Mouse (Mus musculus): ENCODE results near the gene A630076J17Rik. TPM values are rescaled to one million over a fixed set of nuclear protein-coding genes. Genes with fewer than 3 reads are reported as not detected.
A peak's percentile ranks its signal among the peaks of the same experiment; 100 is the strongest.

The A630076J17Rik gene
- total and polyA plus RNA-seq, 3 experiments = not detected

DNA sequence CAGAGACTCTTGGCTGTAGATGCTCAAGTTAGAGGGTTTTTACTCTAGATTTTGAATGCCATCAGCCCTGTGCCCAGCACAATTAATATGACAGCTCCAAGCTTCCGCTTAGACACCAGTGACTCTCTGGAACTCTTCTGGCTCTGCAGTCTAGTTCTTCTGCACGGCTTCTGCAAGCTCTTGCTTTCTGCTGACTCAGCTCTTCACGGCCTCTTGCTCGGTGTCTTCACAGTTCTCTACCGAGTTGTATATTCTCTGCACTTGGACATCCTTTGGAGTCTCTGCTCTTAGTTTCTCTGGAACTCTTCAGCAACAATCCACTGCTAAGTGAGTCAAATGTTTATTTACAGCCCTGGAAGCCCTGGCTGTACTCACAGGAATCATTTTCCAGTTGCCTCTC, 23.5 kb downstream of the A630076J17Rik start:
- no peak for DNase-seq (ENCODE audit: low read depth, low spot score)
- Histone ChIP-seq H3K4me1 (ENCODE audit: control insufficient read depth in 1 of 2, insufficient read depth in 2 of 2, low read length in 2 of 2) (no peaks in the 10 kb centered on the region), H3K27ac (ENCODE audit: control insufficient read depth, low read depth, low read length) (no peak overlapping the region), H3K9me3 (replicated peaks; ENCODE audit: insufficient read depth, low read length) (no peaks in the 10 kb centered on the region), H3K9ac (ENCODE audit: control insufficient read depth, low read depth, low read length, poor library complexity, severe bottlenecking) (no peak overlapping the region), H3K27me3 (ENCODE audit: control insufficient read depth in 1 of 2, insufficient read depth in 2 of 2, low read length in 2 of 2) (peaks cover 9 to 10% of the 10 kb centered on the region in 2 experiments), H3K36me3 (ENCODE audit: control insufficient read depth in 1 of 2, insufficient read depth in 2 of 2, low read length in 2 of 2) (no peaks in the 10 kb centered on the region), H3K4me3 (ENCODE audit: control insufficient read depth in 1 of 2, insufficient read depth in 1 of 2, low read depth in 2 of 2, low read length in 2 of 2) (no peak overlapping the region), H3K79me2 (ENCODE audit: control insufficient read depth, insufficient read depth, low read length, poor library complexity) (no peaks in the 10 kb centered on the region)
- peak; percentile 82 for TF ChIP-seq MAFK (IDR thresholded peaks at IDR 0.05; ENCODE audit: borderline replicate concordance, low read depth, low read length)
- no peak for TF ChIP-seq HCFC1 (IDR thresholded peaks at IDR 0.05; ENCODE audit: low read depth, low read length)

DNA sequence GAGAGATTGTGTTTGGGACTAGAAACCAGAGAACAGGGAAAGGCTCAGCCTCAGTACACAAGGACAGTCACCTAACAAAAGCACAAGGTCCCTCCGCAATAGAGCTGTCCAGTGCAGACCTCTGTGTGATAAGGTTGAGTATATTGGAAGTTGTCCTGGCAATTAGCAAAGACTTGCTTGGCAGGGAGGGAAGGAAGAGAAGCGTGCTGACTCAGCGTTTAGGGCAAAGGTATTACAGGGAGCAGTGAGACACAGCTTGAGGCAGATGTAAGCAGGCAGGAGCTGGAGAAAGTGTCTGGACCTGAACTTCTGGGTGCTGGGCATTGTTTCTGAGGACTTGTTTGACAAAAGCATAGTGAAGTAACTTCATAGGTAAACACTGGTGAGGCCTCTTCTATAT, 25.6 kb downstream of the A630076J17Rik start:
- Histone ChIP-seq H3K79me2 (ENCODE audit: control insufficient read depth, insufficient read depth, low read length, poor library complexity) (no peaks in the 10 kb centered on the region), H3K9me3 (replicated peaks; ENCODE audit: insufficient read depth, low read length) (no peaks in the 10 kb centered on the region), H3K4me3 (ENCODE audit: control insufficient read depth in 1 of 2, insufficient read depth in 1 of 2, low read depth in 2 of 2, low read length in 2 of 2) (no peak overlapping the region), H3K4me1 (ENCODE audit: control insufficient read depth in 1 of 2, insufficient read depth in 2 of 2, low read length in 2 of 2) (no peaks in the 10 kb centered on the region), H3K9ac (ENCODE audit: control insufficient read depth, low read depth, low read length, poor library complexity, severe bottlenecking) (no peak overlapping the region), H3K36me3 (ENCODE audit: control insufficient read depth in 1 of 2, insufficient read depth in 2 of 2, low read length in 2 of 2) (no peaks in the 10 kb centered on the region), H3K27ac (ENCODE audit: control insufficient read depth, low read depth, low read length) (no peak overlapping the region), H3K27me3 (ENCODE audit: control insufficient read depth in 1 of 2, insufficient read depth in 2 of 2, low read length in 2 of 2) (peaks cover 13 to 15% of the 10 kb centered on the region in 2 experiments)
- no peak for DNase-seq (ENCODE audit: low read depth, low spot score)
- TF ChIP-seq MEF2A (IDR thresholded peaks at IDR 0.05; ENCODE audit: extremely low read depth, insufficient replicate concordance, low read depth, low read length, poor library complexity, severe bottlenecking) (no peak), SMC3 (IDR thresholded peaks at IDR 0.05; ENCODE audit: low read depth, low read length) (no peak), MAFK (IDR thresholded peaks at IDR 0.05; ENCODE audit: borderline replicate concordance, low read depth, low read length) (peak; percentile 80)

DNA sequence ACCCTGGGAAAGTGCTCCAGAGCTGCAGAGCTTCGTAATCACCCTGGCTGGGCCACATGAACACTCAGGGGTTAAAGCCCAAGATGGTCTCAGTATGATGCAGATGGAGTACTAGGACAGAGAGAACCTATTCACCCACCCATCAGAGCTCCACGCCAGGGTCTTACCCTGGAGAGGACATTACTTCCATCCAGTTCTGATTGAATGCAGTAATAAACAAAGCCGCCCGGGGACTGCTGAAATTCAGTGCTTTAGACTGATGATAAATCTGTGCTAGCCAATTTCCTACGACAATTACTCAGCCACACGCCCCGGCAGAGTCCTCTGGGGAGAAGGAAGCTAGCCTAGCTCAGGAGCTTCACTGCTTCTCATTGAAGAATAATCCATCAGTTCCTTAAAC, 26.3 kb downstream of the A630076J17Rik start:
- no peaks in the 10 kb centered on the region for H3K9me3 ChIP-seq (replicated peaks; ENCODE audit: insufficient read depth, low read length)
- no peak overlapping the region for H3K27ac ChIP-seq (ENCODE audit: control insufficient read depth, low read depth, low read length)
- no peak for TF ChIP-seq KAT2A (conservative IDR thresholded peaks at IDR 0.05; ENCODE audit: low read depth, low read length)
- TF ChIP-seq RAD21 (IDR thresholded peaks at IDR 0.05; ENCODE audit: low read depth, low read length) = no peak
- TF ChIP-seq ZKSCAN1 (IDR thresholded peaks at IDR 0.05; ENCODE audit: low read depth, low read length) = no peak
- no peak for TF ChIP-seq UBTF (IDR thresholded peaks at IDR 0.05; ENCODE audit: borderline replicate concordance, insufficient read depth, low read depth, low read length)
- TF ChIP-seq MAX (IDR thresholded peaks at IDR 0.05; ENCODE audit: low read length) = no peak
- no peak for TF ChIP-seq E2F4 (IDR thresholded peaks at IDR 0.05; ENCODE audit: borderline replicate concordance, low read depth, low read length)
- TF ChIP-seq MAFK (IDR thresholded peaks at IDR 0.05; ENCODE audit: borderline replicate concordance, low read depth, low read length) = no peak
- no peak for TF ChIP-seq ELF1 (IDR thresholded peaks at IDR 0.05; ENCODE audit: low read depth, low read length)
- no peak for TF ChIP-seq POLR2A (IDR thresholded peaks at IDR 0.05; ENCODE audit: control insufficient read depth in 1 of 2, insufficient read depth in 1 of 2, low read depth in 1 of 2, low read length in 2 of 2, poor library complexity in 1 of 2)
- TF ChIP-seq ZMIZ1 (IDR thresholded peaks at IDR 0.05; ENCODE audit: low read depth, low read length) = no peak
- no peak for TF ChIP-seq CHD1 (IDR thresholded peaks at IDR 0.05; ENCODE audit: low read depth, low read length)
- no peak for TF ChIP-seq BHLHE40 (IDR thresholded peaks at IDR 0.05; ENCODE audit: borderline replicate concordance, low read depth, low read length)
- no peak for DNase-seq (ENCODE audit: low read depth, low spot score)
- H3K4me1 ChIP-seq (ENCODE audit: control insufficient read depth in 1 of 2, insufficient read depth in 2 of 2, low read length in 2 of 2) = no peaks in the 10 kb centered on the region
- H3K79me2 ChIP-seq (ENCODE audit: control insufficient read depth, insufficient read depth, low read length, poor library complexity) = no peaks in the 10 kb centered on the region
- no peak overlapping the region for H3K9ac ChIP-seq (ENCODE audit: control insufficient read depth, low read depth, low read length, poor library complexity, severe bottlenecking)
- no peak overlapping the region for H3K4me3 ChIP-seq (ENCODE audit: control insufficient read depth in 1 of 2, insufficient read depth in 1 of 2, low read depth in 2 of 2, low read length in 2 of 2)
- no peaks in the 10 kb centered on the region for H3K36me3 ChIP-seq (ENCODE audit: control insufficient read depth in 1 of 2, insufficient read depth in 2 of 2, low read length in 2 of 2)
- peaks cover 14 to 15% of the 10 kb centered on the region in 2 experiments for H3K27me3 ChIP-seq (ENCODE audit: control insufficient read depth in 1 of 2, insufficient read depth in 2 of 2, low read length in 2 of 2)
